Mouse (Mus musculus): Measurements from ENCODE around the gene Ptpro.

DNA sequence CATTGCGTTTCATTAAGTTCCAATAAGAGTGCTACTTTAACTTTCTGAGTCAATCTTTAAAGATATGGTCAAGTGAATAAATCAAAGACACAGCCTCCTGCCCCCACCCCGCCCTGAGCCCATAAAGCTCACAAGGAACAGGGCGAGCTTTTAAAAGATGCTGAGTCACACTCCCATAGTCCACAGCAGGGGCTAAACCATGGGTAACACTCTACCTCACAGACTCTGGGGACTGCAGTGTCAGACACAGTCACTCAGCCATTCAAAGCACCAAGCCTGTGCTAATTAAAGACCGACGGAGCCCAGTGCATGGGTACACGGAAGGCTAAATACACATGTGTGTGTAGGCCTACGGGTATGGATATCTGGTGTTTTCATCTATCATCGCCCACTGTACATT, 251.3 kb downstream of the Ptpro start:
- TF ChIP-seq CTCF (IDR thresholded peaks at IDR 0.05; ENCODE audit: borderline replicate concordance, control insufficient read depth, extremely low read depth, insufficient read depth, low read length, poor library complexity) (no peak), POLR2A (IDR thresholded peaks at IDR 0.05; ENCODE audit: control insufficient read depth, extremely low read depth, insufficient read depth, low read length, poor library complexity) (no peak)
